Mouse (Mus musculus): ENCODE data around the gene Hsd11b1. TPM values are rescaled to one million over a fixed set of nuclear protein-coding genes. Genes with fewer than 3 reads are reported as not detected.
A peak's percentile ranks its signal among the peaks of the same experiment; 100 is the strongest.

Hsd11b1 gene
- total and polyA plus RNA-seq, 3 experiments = 2.0 to 6.3 (median 5.7) TPM

GRCm38 (mm10) chr1:193201383-193201778, 62.5 kb downstream of the Hsd11b1 start, which contains the start of gene Traf3ip3 (continued):
- TF ChIP-seq NELFE (IDR thresholded peaks at IDR 0.05; ENCODE audit: low read depth, low read length) (0 out of 2 replicates have a peak, but pooled peaks have one; percentile 70), CHD1 (IDR thresholded peaks at IDR 0.05; ENCODE audit: low read depth, low read length) (no peak; the same call in 1 of the 2 replicates), TBP (conservative IDR thresholded peaks at IDR 0.05; ENCODE audit: low read depth, low read length) (peak; percentile 93), ZMIZ1 (IDR thresholded peaks at IDR 0.05; ENCODE audit: low read depth, low read length) (no peak; the same call in 1 of the 2 replicates), ZKSCAN1 (IDR thresholded peaks at IDR 0.05; ENCODE audit: borderline replicate concordance, low read depth, low read length) (no peak), BHLHE40 (IDR thresholded peaks at IDR 0.05; ENCODE audit: low read depth, low read length) (0 out of 2 replicates have a peak, but pooled peaks have one; percentile 46), SIN3A (IDR thresholded peaks at IDR 0.05; ENCODE audit: low read length) (peak; percentile 87), PAX5 (IDR thresholded peaks at IDR 0.05; ENCODE audit: low read length) (no peak), ZNF384 (IDR thresholded peaks at IDR 0.05; ENCODE audit: low read depth, low read length) (no peak), NRF1 (IDR thresholded peaks at IDR 0.05; ENCODE audit: low read depth, low read length) (no peak), MAX (IDR thresholded peaks at IDR 0.05; ENCODE audit: low read length) (no peak; the same call in none of the 2 replicates), CHD2 (IDR thresholded peaks at IDR 0.05; ENCODE audit: low read length) (peak; percentile 63), ELF1 (IDR thresholded peaks at IDR 0.05; ENCODE audit: low read depth, low read length) (peak; percentile 92), RAD21 (IDR thresholded peaks at IDR 0.05; ENCODE audit: low read depth, low read length) (no peak), EP300 (IDR thresholded peaks at IDR 0.05; ENCODE audit: low read length) (peak; percentile 75), POLR2AphosphoS2 (IDR thresholded peaks at IDR 0.05; ENCODE audit: low read depth, low read length) (peak; percentile 57; the same call in 1 of the 2 replicates), MYC (IDR thresholded peaks at IDR 0.05; ENCODE audit: low read depth, low read length) (peak; percentile 83), ETS1 (conservative IDR thresholded peaks at IDR 0.05; ENCODE audit: low read depth, low read length) (peak; percentile 54)

- no peaks in the 10 kb centered on the region for H3K27me3 ChIP-seq (replicated peaks)
- H3K4me2 ChIP-seq (ENCODE audit: insufficient read depth, low read depth, poor library complexity, severe bottlenecking) = peak overlapping the region; percentile 76
- H3K4me3 ChIP-seq (replicated peaks in 1 of 3; ENCODE audit: low read depth in 2 of 3, low read length in 2 of 3, poor library complexity in 1 of 3) = peak overlapping the region; percentile 59 to 77 (median 76)
- H3K79me2 ChIP-seq (replicated peaks; ENCODE audit: control insufficient read depth, extremely low read depth, insufficient read depth, poor library complexity, severe bottlenecking) = peaks cover 32% of the 10 kb centered on the region
- in situ Hi-C loops (cut with MboI; ENCODE audit: low pct_ligation_motif_present, low pct_unique_long_range_greater_than_20kb, low sequenced_read_pairs) = loop anchor here (10.0 kb wide), 1 partner anchor 196 kb away; no protein-coding TSS in a partner anchor
- DNase-seq (ENCODE audit: extremely low read depth) = no peak
- H3K9me3 ChIP-seq (replicated peaks; ENCODE audit: low read length) = peaks cover 2% of the 10 kb centered on the region
- peaks cover 28 to 43% of the 10 kb centered on the region in 2 experiments for H3K36me3 ChIP-seq (replicated peaks in 1 of 2; ENCODE audit: control insufficient read depth in 1 of 2, insufficient read depth in 1 of 2, low read length in 1 of 2)
- H3K4me1 ChIP-seq (ENCODE audit: control insufficient read depth in 1 of 2, insufficient read depth in 2 of 2) = peaks cover 21 to 50% of the 10 kb centered on the region in 2 experiments
- H3K9ac ChIP-seq (ENCODE audit: insufficient read depth, low read depth) = peak overlapping the region; percentile 76
- dilution Hi-C loops (cut with MboI; ENCODE audit: extremely low pct_ligation_motif_present, extremely low pct_unique_long_range_greater_than_20kb, low sequenced_read_pairs) = no loop called here
- peak overlapping the region; percentile 92 for H3K27ac ChIP-seq (ENCODE audit: insufficient read depth, low read depth)
- TF ChIP-seq IRF4 (IDR thresholded peaks at IDR 0.05; ENCODE audit: low read depth, low read length) (peak; percentile 34; the same call in 1 of the 2 replicates), USF2 (conservative IDR thresholded peaks at IDR 0.05; ENCODE audit: low read depth, low read length) (no peak), CHD1 (IDR thresholded peaks at IDR 0.05; ENCODE audit: low read depth, low read length) (0 out of 2 replicates have a peak, but pooled peaks have one; percentile 37), GABPA (IDR thresholded peaks at IDR 0.05; ENCODE audit: insufficient replicate concordance, low read depth, low read length) (no peak), ELF1 (IDR thresholded peaks at IDR 0.05; ENCODE audit: low read depth, low read length) (0 out of 2 replicates have a peak, but pooled peaks have one; percentile 1), UBTF (IDR thresholded peaks at IDR 0.05; ENCODE audit: low read depth, low read length) (no peak)
Observed at GRCm38 (mm10) chr1:193200640-193201382, 63.1 kb downstream of the Hsd11b1 start.
